Mouse (Mus musculus): ENCODE results near the gene Gm45753.

- TF ChIP-seq EP300 (IDR thresholded peaks at IDR 0.05; ENCODE audit: insufficient read depth, low read depth, low read length) (no peak), CTCF (IDR thresholded peaks at IDR 0.05) (no peak), POLR2A (IDR thresholded peaks at IDR 0.05; ENCODE audit: insufficient read depth, low read depth, low read length) (no peak)
These were observed 40.5 kb downstream of the Gm45753 start for GRCm38 (mm10) chr8:45267611-45268391.

All from heart, adult 2 months (tissue).